Mouse (Mus musculus) MEL (cell line): Measurements from ENCODE around the gene Whamm. TPM values are rescaled to one million over a fixed set of nuclear protein-coding genes. Genes with fewer than 3 reads are reported as not detected.

Source experiments
- DNase-seq: peaks from one replicate; pipeline ENCODE4 v3.0.0; 2011; ENCODE audit warnings: low read depth, low spot score
- H3K27ac ChIP-seq: 2 replicates; pipeline ENCODE4 v1.5.1; 2012; ENCODE audit warnings: low read depth, mild to moderate bottlenecking, control low read depth, low read length, moderate library complexity; ENCODE audit not compliant: control insufficient read depth
- H3K27me3 ChIP-seq, 2 experiments: fragments of 150-350 bp in 1 of 2; sonication (generic) in 1 of 2; 2 replicates each; pipeline ENCODE4 v1.6.1; 2012; ENCODE audit warnings: low read length in 2 of 2, mild to moderate bottlenecking in 2 of 2, improper control_type of control experiment in 1 of 2, moderate library complexity in 1 of 2; ENCODE audit not compliant: insufficient read depth in 2 of 2, control insufficient read depth in 1 of 2
- H3K36me3 ChIP-seq, 2 experiments: 2 replicates each; pipeline ENCODE4 v1.6.1; 2012 to 2014; ENCODE audit warnings: low read length in 2 of 2, improper control_type of control experiment in 1 of 2, inconsistent platforms in 1 of 2, mild to moderate bottlenecking in 1 of 2; ENCODE audit not compliant: insufficient read depth in 2 of 2, control insufficient read depth in 1 of 2
- H3K4me1 ChIP-seq, 2 experiments: fragments of 150-350 bp in 1 of 2; sonication (generic) in 1 of 2; 2 replicates each; pipeline ENCODE4 v1.6.1; 2012; ENCODE audit warnings: low read length in 2 of 2, improper control_type of control experiment in 1 of 2, mild to moderate bottlenecking in 1 of 2; ENCODE audit not compliant: insufficient read depth in 2 of 2, control insufficient read depth in 1 of 2
- H3K4me3 ChIP-seq, 2 experiments: fragments of 150-350 bp in 1 of 2; sonication (generic) in 1 of 2; 2 replicates each; pipeline ENCODE4 v1.5.1; 2012; ENCODE audit warnings: low read depth in 2 of 2, low read length in 2 of 2, mild to moderate bottlenecking in 2 of 2, moderate library complexity in 2 of 2, control low read depth in 1 of 2, improper control_type of control experiment in 1 of 2; ENCODE audit not compliant: control insufficient read depth in 1 of 2, insufficient read depth in 1 of 2
- H3K79me2 ChIP-seq: 2 replicates; pipeline ENCODE4 v1.6.1; 2012; ENCODE audit warnings: mild to moderate bottlenecking, low read length, moderate library complexity; ENCODE audit not compliant: control insufficient read depth, poor library complexity, insufficient read depth
- H3K9ac ChIP-seq: 2 replicates; pipeline ENCODE4 v1.6.1; 2012; ENCODE audit warnings: low read depth, mild to moderate bottlenecking, control low read depth, low read length, moderate library complexity; ENCODE audit not compliant: control insufficient read depth, poor library complexity, severe bottlenecking
- H3K9me3 ChIP-seq: fragments of 150-350 bp; sonication (generic); replicated peaks from 2 replicates; pipeline ENCODE4 v1.6.1; 2012; ENCODE audit warnings: mild to moderate bottlenecking, low read length, improper control_type of control experiment, moderate library complexity; ENCODE audit not compliant: insufficient read depth
- BHLHE40 ChIP-seq: IDR thresholded peaks from 2 replicates; pipeline ENCODE4 v1.6.1; 2012; ENCODE audit warnings: low read depth, mild to moderate bottlenecking, inconsistent platforms, low read length, improper control_type of control experiment, borderline replicate concordance
- E2F4 ChIP-seq: IDR thresholded peaks from 2 replicates; pipeline ENCODE4 v1.6.1; 2011; ENCODE audit warnings: low read depth, low read length, improper control_type of control experiment, borderline replicate concordance
- EP300 ChIP-seq, 2 experiments: IDR thresholded peaks; 2 replicates each; pipeline ENCODE4 v1.6.1; 2011; ENCODE audit warnings: improper control_type of control experiment in 2 of 2, low read length in 2 of 2, low read depth in 1 of 2, mild to moderate bottlenecking in 1 of 2
- GABPA ChIP-seq: IDR thresholded peaks from 2 replicates; pipeline ENCODE4 v1.6.1; 2012; ENCODE audit warnings: low read depth, mild to moderate bottlenecking, inconsistent platforms, low read length, improper control_type of control experiment, moderate library complexity
- GATA1 ChIP-seq: IDR thresholded peaks from 2 replicates; pipeline ENCODE4 v1.6.1; 2011; ENCODE audit warnings: low read depth, low read length, improper control_type of control experiment
- HCFC1 ChIP-seq: IDR thresholded peaks from 2 replicates; pipeline ENCODE4 v1.6.1; 2012; ENCODE audit warnings: low read depth, mild to moderate bottlenecking, inconsistent platforms, low read length, improper control_type of control experiment, moderate library complexity
- MAX ChIP-seq: IDR thresholded peaks from 2 replicates; pipeline ENCODE4 v1.6.1; 2011; ENCODE audit warnings: low read length, improper control_type of control experiment
- MAZ ChIP-seq: IDR thresholded peaks from 2 replicates; pipeline ENCODE4 v1.6.1; 2012; ENCODE audit warnings: low read depth, mild to moderate bottlenecking, inconsistent platforms, low read length, improper control_type of control experiment
- MEF2A ChIP-seq: IDR thresholded peaks from 2 replicates; pipeline ENCODE4 v1.6.1; 2014; ENCODE audit warnings: low read depth, mild to moderate bottlenecking, inconsistent platforms, low read length, improper control_type of control experiment; ENCODE audit not compliant: poor library complexity, insufficient replicate concordance, severe bottlenecking; ENCODE audit errors: extremely low read depth
- MYB ChIP-seq: IDR thresholded peaks from 2 replicates; pipeline ENCODE4 v1.6.1; 2011; ENCODE audit warnings: mild to moderate bottlenecking, low read depth, low read length, improper control_type of control experiment
- POLR2AphosphoS5 ChIP-seq: IDR thresholded peaks from 2 replicates; pipeline ENCODE4 v1.6.1; 2012; ENCODE audit warnings: low read depth, borderline replicate concordance, mild to moderate bottlenecking, inconsistent platforms, low read length, moderate library complexity, mixed read lengths
- RAD21 ChIP-seq: IDR thresholded peaks from 2 replicates; pipeline ENCODE4 v1.6.1; 2011; ENCODE audit warnings: mild to moderate bottlenecking, low read depth, low read length, improper control_type of control experiment
- SIN3A ChIP-seq: IDR thresholded peaks from 2 replicates; pipeline ENCODE4 v1.6.1; 2012; ENCODE audit warnings: low read length, improper control_type of control experiment, inconsistent platforms
- TCF12 ChIP-seq: IDR thresholded peaks from 2 replicates; pipeline ENCODE4 v1.6.1; 2014; ENCODE audit warnings: low read depth, mild to moderate bottlenecking, inconsistent platforms, low read length, improper control_type of control experiment, moderate library complexity
- ZKSCAN1 ChIP-seq: IDR thresholded peaks from 2 replicates; pipeline ENCODE4 v1.6.1; 2012; ENCODE audit warnings: low read depth, mild to moderate bottlenecking, inconsistent platforms, low read length, improper control_type of control experiment, moderate library complexity
- polyA plus RNA-seq, 2 experiments: library from polyadenylated mRNA; stranded (reverse) in 1 of 2; unstranded in 1 of 2; fragments of >175 nt in 1 of 2; fragments of >200 nt in 1 of 2; gene quantifications; 2 replicates each; pipeline versions ENCODE4 v1.2.1 to v1.2.4; 2012; ENCODE audit warnings: low replicate concordance in 2 of 2, low read depth in 1 of 2; ENCODE audit not compliant: insufficient read length in 2 of 2, insufficient read depth in 1 of 2, missing spikeins in 1 of 2
- total RNA-seq: library from RNA; depleted of rRNA; stranded (reverse); fragments of 300-350 nt; gene quantifications from 2 replicates; pipeline ENCODE4 v1.2.3, GENCODE M21; 2012

Gene Whamm
- total and polyA plus RNA-seq, 3 experiments = 9.4 to 22.9 TPM; not detected in 1

DNA sequence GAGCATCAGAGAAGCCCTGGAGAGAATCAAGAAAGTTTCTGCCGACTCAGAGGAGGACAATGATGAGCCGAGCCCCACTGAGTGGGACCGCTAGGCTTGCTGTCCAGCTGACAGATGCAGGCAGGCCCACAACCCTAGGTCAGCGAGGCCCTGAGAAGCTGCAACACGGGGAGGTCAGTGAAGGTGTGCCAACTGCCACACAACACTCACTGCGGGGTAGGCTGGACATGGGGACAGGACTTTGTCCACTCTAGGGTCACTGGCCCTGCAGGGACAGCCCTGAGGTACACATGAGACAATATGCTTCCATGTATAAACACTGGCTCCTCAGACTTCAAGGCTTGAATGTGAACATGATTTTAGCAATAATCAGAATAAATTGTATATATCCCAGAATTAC lies 25.0 kb downstream of the Whamm start:
- H3K4me1 ChIP-seq = no peaks in the 10 kb centered on the region
- DNase-seq = no peak
- no peaks in the 10 kb centered on the region for H3K9me3 ChIP-seq
- no peaks in the 10 kb centered on the region for H3K27me3 ChIP-seq
- TF ChIP-seq SIN3A = no peak
- TF ChIP-seq ZKSCAN1 = no peak
- no peak for TF ChIP-seq BHLHE40
- TF ChIP-seq E2F4 = no peak
- TF ChIP-seq HCFC1 = no peak
- no peak for TF ChIP-seq MEF2A
- TF ChIP-seq MAX = no peak
- TF ChIP-seq GABPA = no peak
- TF ChIP-seq GATA1 = no peak
- no peak for TF ChIP-seq TCF12
- TF ChIP-seq, all 39 proteins: peak for 0
- H3K79me2 ChIP-seq = no peaks in the 10 kb centered on the region
- H3K4me3 ChIP-seq = no peak overlapping the region
- no peak overlapping the region for H3K27ac ChIP-seq
- H3K9ac ChIP-seq = no peak overlapping the region
- peaks cover 0 to 9% of the 10 kb centered on the region in 2 experiments; a peak in 2 of 4 replicates for H3K36me3 ChIP-seq

DNA sequence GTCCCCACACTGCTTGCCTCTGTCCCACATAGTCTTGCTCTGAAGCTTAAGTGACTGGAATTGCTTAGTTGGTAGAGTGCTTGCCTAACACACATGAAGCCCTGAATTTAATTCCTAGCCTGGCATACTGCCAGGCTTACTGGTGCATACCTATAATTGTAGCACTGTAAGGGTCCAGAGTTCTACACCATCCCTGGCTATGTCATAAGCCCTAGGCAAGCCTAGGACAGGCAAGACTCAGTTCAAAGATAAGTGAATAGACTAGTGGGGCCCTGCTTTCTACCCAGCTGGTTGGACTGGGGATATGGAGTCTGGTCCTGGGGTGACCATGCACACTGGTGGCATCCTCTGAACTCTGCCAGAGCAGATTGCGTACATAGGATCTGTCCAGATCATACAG lies 26.6 kb downstream of the Whamm start:
- H3K36me3 ChIP-seq = peaks cover 0 to 6% of the 10 kb centered on the region in 2 experiments; a peak in 2 of 4 replicates
- H3K4me3 ChIP-seq = no peak overlapping the region
- no peaks in the 10 kb centered on the region for H3K9me3 ChIP-seq
- H3K9ac ChIP-seq = no peak overlapping the region
- H3K27me3 ChIP-seq = no peaks in the 10 kb centered on the region
- H3K4me1 ChIP-seq = no peaks in the 10 kb centered on the region
- H3K79me2 ChIP-seq = no peaks in the 10 kb centered on the region
- no peak for DNase-seq
- TF ChIP-seq RAD21 (no peak), POLR2AphosphoS5 (no peak), EP300 (IDR thresholded peaks at IDR 0.05; ENCODE audit: low read depth in 1 of 2, low read length in 2 of 2) (no peak), SIN3A (no peak), BHLHE40 (no peak), MAZ (no peak), MYB (no peak)
- no peak overlapping the region for H3K27ac ChIP-seq
